Mouse (Mus musculus): ENCODE data around the gene Apool. TPM values are rescaled to one million over a fixed set of nuclear protein-coding genes. Genes with fewer than 3 reads are reported as not detected.

The Apool gene
- 61.6 and 70.7 TPM in 2 replicates for polyA plus RNA-seq (2014; fragmentation: Nextera tagmentation; extraction: Ambion mirVana)

GRCm38 (mm10) chrX:112310804-112311530 lies at the start of gene Apool:
Apool (plus strand) TSS chrX:112311334.
- Histone ChIP-seq H3K27ac (ENCODE audit: low read depth, low read length) (no peak within 1 kb of the TSS), H3K4me1 (replicated peaks; ENCODE audit: control insufficient read depth, insufficient read depth, low read length) (no peaks in the 10 kb centered on the region), H3K9ac (ENCODE audit: low read depth, low read length) (peak within 1 kb of the TSS; percentile 57), H3K4me2 (replicated peaks; ENCODE audit: low read depth, low read length) (peak within 1 kb of the TSS; percentile 13), H3K36me3 (ENCODE audit: control insufficient read depth, insufficient read depth, low read length) (no peaks in the 10 kb centered on the region), H3K4me3 (ENCODE audit: low read depth, low read length) (peak within 1 kb of the TSS; percentile 55), H3K27me3 (ENCODE audit: control insufficient read depth, insufficient read depth, low read length) (no peaks in the 10 kb centered on the region), H3K9me3 (ENCODE audit: control insufficient read depth, low read length) (no peaks in the 10 kb centered on the region)
- ATAC-seq (ENCODE audit: low FRiP score) (peak; percentile 99), DNase-seq (ENCODE audit: low spot score) (peak; percentile 90)
- WGBS: 20% methylated on average over 18 of the region's 18 CpGs

- no peak overlapping the region for H3K9ac ChIP-seq (ENCODE audit: low read depth, low read length)
- H3K9me3 ChIP-seq (ENCODE audit: control insufficient read depth, low read length): no peaks in the 10 kb centered on the region
- no peak overlapping the region for H3K27ac ChIP-seq (ENCODE audit: low read depth, low read length)
- no peak overlapping the region for H3K4me3 ChIP-seq (ENCODE audit: low read depth, low read length)
- ATAC-seq (ENCODE audit: low FRiP score) (no peak), DNase-seq (ENCODE audit: low spot score) (no peak)
- H3K27me3 ChIP-seq (ENCODE audit: control insufficient read depth, insufficient read depth, low read length): no peaks in the 10 kb centered on the region
- H3K4me1 ChIP-seq (replicated peaks; ENCODE audit: control insufficient read depth, insufficient read depth, low read length): no peaks in the 10 kb centered on the region
- no peaks in the 10 kb centered on the region for H3K36me3 ChIP-seq (ENCODE audit: control insufficient read depth, insufficient read depth, low read length)
- no peak overlapping the region for H3K4me2 ChIP-seq (replicated peaks; ENCODE audit: low read depth, low read length)
- WGBS: 71% methylated on average over 1 of the region's 1 CpGs
Observed at GRCm38 (mm10) chrX:112273550-112273949, 37.6 kb upstream of the Apool start.

- peak; percentile 79 for ATAC-seq (ENCODE audit: low FRiP score)
- WGBS: 9% methylated on average over 12 of the region's 12 CpGs
- no peak for DNase-seq (ENCODE audit: low spot score)
Observed at GRCm38 (mm10) chrX:112311531-112311887, 375 bp downstream of the Apool start.

GRCm38 (mm10) chrX:112312094-112312493 lies 960 bp downstream of the Apool start:
- Histone ChIP-seq H3K27me3 (ENCODE audit: control insufficient read depth, insufficient read depth, low read length) (no peaks in the 10 kb centered on the region), H3K36me3 (ENCODE audit: control insufficient read depth, insufficient read depth, low read length) (no peaks in the 10 kb centered on the region), H3K4me3 (ENCODE audit: low read depth, low read length) (peak overlapping the region; percentile 55), H3K4me1 (replicated peaks; ENCODE audit: control insufficient read depth, insufficient read depth, low read length) (no peaks in the 10 kb centered on the region), H3K4me2 (replicated peaks; ENCODE audit: low read depth, low read length) (peak overlapping the region; percentile 13; the same call in 1 of the 2 replicates), H3K9ac (ENCODE audit: low read depth, low read length) (no peak overlapping the region), H3K9me3 (ENCODE audit: control insufficient read depth, low read length) (no peaks in the 10 kb centered on the region), H3K27ac (ENCODE audit: low read depth, low read length) (no peak overlapping the region)
- DNase-seq (ENCODE audit: low spot score) (peak; percentile 3), ATAC-seq (ENCODE audit: low FRiP score) (no peak)
- WGBS: 65% methylated on average over 1 of the region's 1 CpGs

More at GRCm38 (mm10) chrX:112311531-112311887, 375 bp downstream of the Apool start:
- Histone ChIP-seq H3K4me2 (replicated peaks; ENCODE audit: low read depth, low read length) (peak overlapping the region; percentile 13), H3K27ac (ENCODE audit: low read depth, low read length) (no peak overlapping the region), H3K4me1 (replicated peaks; ENCODE audit: control insufficient read depth, insufficient read depth, low read length) (no peaks in the 10 kb centered on the region), H3K27me3 (ENCODE audit: control insufficient read depth, insufficient read depth, low read length) (no peaks in the 10 kb centered on the region), H3K9me3 (ENCODE audit: control insufficient read depth, low read length) (no peaks in the 10 kb centered on the region), H3K9ac (ENCODE audit: low read depth, low read length) (peak overlapping the region; percentile 57), H3K36me3 (ENCODE audit: control insufficient read depth, insufficient read depth, low read length) (no peaks in the 10 kb centered on the region), H3K4me3 (ENCODE audit: low read depth, low read length) (peak overlapping the region; percentile 55)

- Histone ChIP-seq H3K4me3 (ENCODE audit: low read depth, low read length) (no peak overlapping the region), H3K9ac (ENCODE audit: low read depth, low read length) (no peak overlapping the region), H3K9me3 (ENCODE audit: control insufficient read depth, low read length) (no peaks in the 10 kb centered on the region), H3K27ac (ENCODE audit: low read depth, low read length) (no peak overlapping the region), H3K4me2 (replicated peaks; ENCODE audit: low read depth, low read length) (no peak overlapping the region), H3K4me1 (replicated peaks; ENCODE audit: control insufficient read depth, insufficient read depth, low read length) (no peaks in the 10 kb centered on the region), H3K27me3 (ENCODE audit: control insufficient read depth, insufficient read depth, low read length) (no peaks in the 10 kb centered on the region), H3K36me3 (ENCODE audit: control insufficient read depth, insufficient read depth, low read length) (no peaks in the 10 kb centered on the region)
- DNase-seq (ENCODE audit: low spot score): no peak
- ATAC-seq (ENCODE audit: low FRiP score): no peak
Observed at GRCm38 (mm10) chrX:112320273-112320672, 9.1 kb downstream of the Apool start.

GRCm38 (mm10) chrX:112339486-112339885 lies 28.4 kb downstream of the Apool start:
- Histone ChIP-seq H3K27ac (ENCODE audit: low read depth, low read length) (no peak overlapping the region), H3K4me1 (replicated peaks; ENCODE audit: control insufficient read depth, insufficient read depth, low read length) (no peaks in the 10 kb centered on the region), H3K4me2 (replicated peaks; ENCODE audit: low read depth, low read length) (no peak overlapping the region), H3K27me3 (ENCODE audit: control insufficient read depth, insufficient read depth, low read length) (no peaks in the 10 kb centered on the region), H3K9me3 (ENCODE audit: control insufficient read depth, low read length) (no peaks in the 10 kb centered on the region), H3K4me3 (ENCODE audit: low read depth, low read length) (no peak overlapping the region), H3K36me3 (ENCODE audit: control insufficient read depth, insufficient read depth, low read length) (no peaks in the 10 kb centered on the region), H3K9ac (ENCODE audit: low read depth, low read length) (no peak overlapping the region)
- ATAC-seq (ENCODE audit: low FRiP score) (no peak), DNase-seq (ENCODE audit: low spot score) (no peak)
- WGBS: 79% methylated on average over 3 of the region's 3 CpGs

GRCm38 (mm10) chrX:112347467-112348394 lies 36.6 kb downstream of the Apool start:
- WGBS: 52% methylated on average over 4 of the region's 4 CpGs
- peak; percentile 78 for ATAC-seq (ENCODE audit: low FRiP score)
- peak; percentile 3 for DNase-seq (ENCODE audit: low spot score)

GRCm38 (mm10) chrX:112348395-112348791 lies 37.3 kb downstream of the Apool start:
- no peaks in the 10 kb centered on the region for H3K4me1 ChIP-seq (replicated peaks; ENCODE audit: control insufficient read depth, insufficient read depth, low read length)
- H3K27ac ChIP-seq (ENCODE audit: low read depth, low read length): no peak overlapping the region
- no peaks in the 10 kb centered on the region for H3K9me3 ChIP-seq (ENCODE audit: control insufficient read depth, low read length)
- ATAC-seq (ENCODE audit: low FRiP score) (no peak), DNase-seq (ENCODE audit: low spot score) (peak; percentile 44)
- WGBS: 44% methylated on average over 3 of the region's 3 CpGs
- H3K4me3 ChIP-seq (ENCODE audit: low read depth, low read length): no peak overlapping the region
- no peak overlapping the region for H3K9ac ChIP-seq (ENCODE audit: low read depth, low read length)
- H3K27me3 ChIP-seq (ENCODE audit: control insufficient read depth, insufficient read depth, low read length): no peaks in the 10 kb centered on the region
- H3K4me2 ChIP-seq (replicated peaks; ENCODE audit: low read depth, low read length): no peak overlapping the region
- H3K36me3 ChIP-seq (ENCODE audit: control insufficient read depth, insufficient read depth, low read length): no peaks in the 10 kb centered on the region

More at GRCm38 (mm10) chrX:112347467-112348394, 36.6 kb downstream of the Apool start:
- Histone ChIP-seq H3K4me1 (replicated peaks; ENCODE audit: control insufficient read depth, insufficient read depth, low read length) (no peaks in the 10 kb centered on the region), H3K9ac (ENCODE audit: low read depth, low read length) (no peak overlapping the region), H3K36me3 (ENCODE audit: control insufficient read depth, insufficient read depth, low read length) (no peaks in the 10 kb centered on the region), H3K9me3 (ENCODE audit: control insufficient read depth, low read length) (no peaks in the 10 kb centered on the region), H3K27ac (ENCODE audit: low read depth, low read length) (no peak overlapping the region), H3K4me3 (ENCODE audit: low read depth, low read length) (no peak overlapping the region), H3K27me3 (ENCODE audit: control insufficient read depth, insufficient read depth, low read length) (no peaks in the 10 kb centered on the region), H3K4me2 (replicated peaks; ENCODE audit: low read depth, low read length) (no peak overlapping the region)

All from hindbrain, embryonic 11.5 days (tissue).